Mouse (Mus musculus): ENCODE data around the gene Reep3. TPM values are rescaled to one million over a fixed set of nuclear protein-coding genes. Genes with fewer than 3 reads are reported as not detected.
"Not testable (repeated sequence)": the region's sequence is repeated elsewhere in the genome, so short reads cannot be mapped to it uniquely, and the experiment has no call there.

The Reep3 gene
- 18.1 and 18.2 TPM in 2 replicates for polyA plus RNA-seq (2015; fragmentation: Nextera tagmentation; extraction: Ambion mirVana)

DNA sequence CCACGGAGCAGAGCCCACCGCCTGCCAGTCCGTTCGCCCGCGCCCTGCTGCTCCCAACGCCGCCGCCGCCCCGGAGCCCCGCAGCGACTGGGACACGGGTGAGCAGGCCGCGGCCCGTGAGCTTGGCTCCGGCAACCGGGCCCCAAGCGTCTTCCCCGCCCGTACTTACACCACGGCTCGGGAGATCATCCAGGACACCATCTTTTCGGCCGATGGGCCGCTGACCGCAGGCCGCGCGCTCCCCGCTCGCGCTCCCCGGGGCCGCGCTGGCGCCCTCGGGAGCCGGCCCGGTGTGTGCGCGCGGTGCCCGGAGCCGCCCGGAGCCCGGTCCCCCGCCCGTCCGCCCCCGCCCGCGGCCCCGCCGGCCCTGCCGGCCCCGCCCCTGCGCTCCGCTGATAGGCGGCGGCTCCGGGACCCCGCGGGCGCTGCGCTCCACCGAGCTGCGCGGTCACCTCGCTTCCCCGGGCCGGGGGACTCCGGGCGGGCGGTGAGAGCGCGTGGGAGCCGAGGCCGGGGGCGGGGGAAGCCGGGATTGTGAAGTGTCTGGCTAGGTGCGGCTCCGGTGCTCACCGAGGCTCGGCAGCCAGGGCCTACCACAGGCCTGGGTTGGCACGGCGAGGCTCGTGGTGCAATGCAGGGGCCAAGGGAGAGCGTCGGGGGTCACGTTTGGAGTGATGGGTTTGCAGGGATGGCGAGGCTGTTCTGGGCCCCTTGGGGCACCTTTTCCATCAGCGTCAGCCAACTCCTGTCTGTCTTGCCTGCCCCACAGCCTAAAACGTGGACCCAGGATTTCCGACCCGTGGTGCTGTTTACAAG is at the start of gene Reep3:
Reep3 (minus strand) TSS at position 325 of the 816 bp plus-strand sequence.
- peak; percentile 68 for DNase-seq (ENCODE audit: low spot score)

DNA sequence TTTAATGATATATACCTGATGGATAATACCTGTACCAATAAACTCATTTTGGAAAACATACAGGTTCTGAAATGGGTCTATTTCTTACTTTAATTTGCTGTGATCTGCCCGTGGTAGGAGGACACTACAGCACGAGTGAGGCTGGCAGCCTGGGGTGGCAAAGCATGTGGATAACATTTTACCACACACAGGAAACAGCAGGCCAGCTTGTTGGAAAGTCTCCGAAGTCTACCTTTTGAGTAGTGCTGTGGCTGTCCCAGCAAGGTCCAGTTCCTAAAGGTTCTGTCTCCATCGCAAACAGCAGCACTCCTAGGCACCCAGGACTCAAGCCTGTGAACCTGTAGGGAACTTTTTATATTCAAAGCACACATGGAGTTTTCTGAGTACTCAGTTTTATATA is 48.9 kb upstream of the Reep3 start:
- DNase-seq (ENCODE audit: low spot score), result no peak

DNA sequence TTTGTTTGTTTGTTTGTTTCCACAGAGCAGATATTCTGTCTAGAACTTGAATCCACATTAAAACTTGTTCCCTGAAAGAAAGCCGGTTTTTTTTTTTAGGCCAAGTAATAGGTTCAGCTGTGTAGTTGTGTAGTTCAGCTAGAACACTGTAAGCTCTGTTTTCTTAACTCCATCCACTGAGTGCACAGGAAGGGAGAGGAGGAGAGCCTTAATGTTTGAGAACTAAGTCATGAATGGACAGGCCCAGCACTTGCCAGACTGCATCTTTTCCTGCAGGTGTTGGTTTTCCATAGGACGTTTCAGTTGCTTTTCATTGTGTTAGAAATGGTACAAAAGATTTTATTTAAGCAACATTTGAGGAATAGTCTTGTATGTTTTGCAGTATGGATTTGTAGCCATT is 47.5 kb upstream of the Reep3 start:
- DNase-seq (ENCODE audit: low spot score), result no peak

DNA sequence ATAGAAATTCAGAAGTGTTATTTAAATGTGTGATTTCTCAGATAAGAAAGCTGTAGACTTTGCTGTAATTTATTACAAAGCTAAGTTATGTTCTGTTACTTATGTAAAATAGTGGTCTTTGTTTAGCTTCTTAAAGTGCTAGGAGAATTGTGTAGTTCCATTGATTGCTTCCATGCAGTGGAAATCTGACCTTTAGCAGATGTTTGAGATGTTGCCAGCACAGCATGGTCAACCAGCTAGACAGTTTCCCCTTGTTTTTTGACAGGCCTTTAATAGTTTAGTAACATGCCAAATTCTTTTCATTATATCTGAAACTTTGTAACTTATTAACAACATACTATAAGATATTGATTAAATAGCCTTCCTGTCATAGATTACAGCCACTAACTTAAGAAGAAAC is 46.9 kb upstream of the Reep3 start:
- no peak for DNase-seq (ENCODE audit: low spot score)

DNA sequence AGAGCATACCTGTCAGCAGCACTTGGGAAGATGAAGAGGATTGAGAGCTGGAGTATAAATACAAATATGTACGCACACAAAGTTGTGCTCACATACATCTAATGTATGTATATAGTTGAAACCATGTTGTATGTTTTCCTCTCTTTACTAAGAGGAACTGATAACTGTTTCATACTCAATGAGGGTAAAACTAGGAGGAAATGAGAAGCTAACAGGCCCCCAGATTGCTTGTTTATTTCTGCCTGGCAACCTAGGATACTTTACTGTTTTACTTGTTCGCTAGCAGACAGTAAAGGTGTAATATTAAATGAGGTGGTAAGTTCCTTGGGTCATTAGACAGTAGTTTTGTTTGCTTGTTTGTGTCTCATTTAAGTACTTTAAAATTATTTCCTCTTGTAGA is 40.7 kb upstream of the Reep3 start:
- DNase-seq (ENCODE audit: low spot score), result no peak

DNA sequence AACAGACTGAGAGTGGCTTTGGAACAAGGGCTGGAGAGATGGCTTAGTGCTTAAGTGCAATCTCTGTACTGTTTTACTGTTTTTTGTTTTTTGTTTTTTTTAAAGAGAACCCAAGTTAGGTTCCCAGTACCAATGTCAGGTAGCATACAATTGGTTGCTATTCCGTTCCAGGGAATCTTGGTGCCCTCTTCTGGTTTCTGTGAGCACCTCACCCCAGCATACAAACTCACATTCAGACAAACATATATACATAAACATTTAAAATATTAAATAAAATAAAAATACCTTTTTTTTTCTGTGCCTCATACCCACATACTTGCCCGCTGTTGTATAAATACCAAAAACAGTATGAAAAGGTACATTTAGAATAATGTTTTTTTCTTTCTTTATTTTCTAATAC is 37.6 kb upstream of the Reep3 start:
- no peak for DNase-seq (ENCODE audit: low spot score)

DNA sequence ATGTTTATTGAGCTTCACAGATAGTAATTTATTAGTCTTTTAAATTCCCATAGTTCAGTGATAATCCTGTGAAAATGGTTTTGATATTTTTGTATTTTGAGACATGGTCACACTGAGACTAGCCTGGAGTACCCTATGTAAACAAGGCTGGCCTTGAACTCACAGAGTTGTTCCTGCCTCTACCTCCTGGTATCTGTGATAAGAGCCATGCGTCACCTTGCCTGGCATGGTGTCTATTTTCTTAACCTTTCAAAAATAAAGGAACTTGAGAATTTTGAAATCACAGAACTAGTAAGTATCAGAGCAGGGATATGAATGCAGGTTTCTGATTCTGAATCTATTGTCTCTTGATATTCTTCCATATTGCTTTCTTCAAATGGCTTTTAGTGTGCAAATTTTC is 35.0 kb upstream of the Reep3 start:
- DNase-seq (ENCODE audit: low spot score), result no peak

DNA sequence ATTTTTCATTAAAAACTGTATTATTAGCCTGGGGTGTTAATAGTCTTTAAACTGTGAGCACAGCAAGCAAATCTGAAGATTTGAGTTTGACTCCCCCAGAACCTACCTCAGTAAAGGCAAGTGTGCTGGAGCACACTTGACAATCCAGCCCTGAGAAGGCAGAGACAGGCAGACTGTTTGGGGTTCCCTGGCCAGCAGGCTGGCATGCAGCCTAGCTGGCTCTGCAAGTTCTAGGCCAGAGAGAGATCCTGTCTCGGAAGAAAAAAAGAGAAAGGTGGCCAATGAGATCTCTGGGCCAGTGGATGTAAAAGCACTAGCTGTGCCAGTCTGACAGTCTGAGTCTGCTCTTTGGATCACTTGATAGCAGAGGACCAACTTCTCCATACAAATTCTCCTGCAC is 32.8 kb upstream of the Reep3 start:
- no peak for DNase-seq (ENCODE audit: low spot score)

GRCm38 (mm10) chr10:67126859-67127758 is 30.4 kb upstream of the Reep3 start:
- peak; percentile 32 for DNase-seq (ENCODE audit: low spot score)

- peak; percentile 18 for DNase-seq (ENCODE audit: low spot score)
These were observed 29.5 kb upstream of the Reep3 start for GRCm38 (mm10) chr10:67126061-67126858.

DNA sequence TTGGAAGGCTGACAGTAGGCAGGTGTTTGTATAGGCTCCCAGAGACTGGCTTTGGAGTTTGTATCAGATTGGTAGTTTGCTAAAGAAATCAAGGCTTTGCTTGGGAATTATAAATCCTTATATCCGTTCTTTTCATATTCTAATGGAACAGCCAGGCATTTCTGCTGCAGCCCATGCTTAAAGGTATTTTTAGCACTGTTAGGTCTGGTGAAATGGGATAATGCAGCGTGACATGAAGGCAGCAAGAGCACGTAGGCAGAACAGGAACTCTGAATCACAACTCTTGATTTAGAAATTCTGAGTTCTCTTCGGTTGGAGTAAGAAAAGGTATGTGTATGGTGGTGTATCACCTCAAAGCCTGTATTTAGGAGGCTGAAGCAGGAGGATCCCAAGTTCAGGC is 27.4 kb upstream of the Reep3 start:
- no peak for DNase-seq (ENCODE audit: low spot score)

DNA sequence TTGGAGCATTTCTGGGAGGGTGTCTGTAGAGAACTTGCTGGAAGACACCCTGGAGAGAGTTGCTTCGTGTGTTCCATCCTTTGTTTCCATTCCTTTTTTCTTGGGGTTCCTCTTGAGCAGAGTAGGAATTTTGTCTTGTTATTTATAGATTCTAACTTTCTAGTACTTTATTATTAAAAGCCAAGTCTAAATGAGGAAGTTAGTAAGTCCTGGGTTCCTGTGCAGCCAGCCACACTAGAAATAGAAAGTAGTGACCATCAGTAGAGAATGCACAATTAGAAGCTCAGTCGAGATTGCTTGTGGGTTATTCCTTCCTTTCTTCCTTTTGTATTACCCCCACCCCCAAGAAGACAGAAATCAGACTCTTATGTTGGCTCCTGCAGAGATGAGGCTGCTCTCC is 27.0 kb upstream of the Reep3 start:
- DNase-seq (ENCODE audit: low spot score), result no peak

GRCm38 (mm10) chr10:67120640-67121039 is 23.9 kb upstream of the Reep3 start:
- no peak for DNase-seq (ENCODE audit: low spot score)

GRCm38 (mm10) chr10:67120180-67120579 is 23.4 kb upstream of the Reep3 start:
- no peak for DNase-seq (ENCODE audit: low spot score)

DNA sequence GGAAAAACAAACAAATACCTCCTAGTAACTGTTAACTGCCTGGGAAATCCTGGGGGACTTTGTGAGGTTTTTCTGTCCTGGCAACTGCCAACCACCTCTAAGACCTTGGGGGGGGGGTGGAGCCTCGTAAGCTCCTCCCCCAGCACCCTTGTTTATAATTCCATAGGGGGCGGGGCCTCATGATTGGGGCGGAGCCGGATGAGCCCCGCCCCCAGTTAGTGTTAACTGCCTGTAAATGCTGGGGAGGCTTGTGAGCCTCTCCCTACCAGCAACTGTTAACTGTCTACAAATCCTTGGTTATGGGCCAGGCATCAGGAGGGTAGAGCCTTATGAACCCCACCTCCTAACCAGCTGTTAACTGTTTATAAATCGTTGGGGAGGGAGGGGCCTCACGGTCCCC is 22.5 kb upstream of the Reep3 start:
- no peak for DNase-seq (ENCODE audit: low spot score)

DNA sequence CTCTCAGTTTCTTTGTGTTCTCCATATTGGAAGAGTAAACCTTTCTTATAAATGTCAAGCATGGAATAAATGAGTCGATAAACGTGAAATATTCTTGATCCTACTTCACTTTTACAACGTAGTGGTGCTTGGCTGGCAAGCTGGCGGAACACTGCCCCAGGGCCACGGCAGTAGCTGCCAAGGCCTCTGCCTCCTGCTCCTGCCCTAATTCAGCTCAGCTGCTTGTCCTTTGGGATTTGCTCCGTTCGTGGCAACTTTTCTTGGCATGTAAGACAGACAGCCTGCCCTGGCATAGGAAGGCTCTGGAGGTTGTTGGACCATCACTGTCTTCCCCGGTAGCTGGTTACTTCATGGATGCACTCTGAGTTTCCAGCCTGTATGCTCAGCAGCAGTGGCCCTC is 19.5 kb upstream of the Reep3 start:
- no peak for DNase-seq (ENCODE audit: low spot score)

DNA sequence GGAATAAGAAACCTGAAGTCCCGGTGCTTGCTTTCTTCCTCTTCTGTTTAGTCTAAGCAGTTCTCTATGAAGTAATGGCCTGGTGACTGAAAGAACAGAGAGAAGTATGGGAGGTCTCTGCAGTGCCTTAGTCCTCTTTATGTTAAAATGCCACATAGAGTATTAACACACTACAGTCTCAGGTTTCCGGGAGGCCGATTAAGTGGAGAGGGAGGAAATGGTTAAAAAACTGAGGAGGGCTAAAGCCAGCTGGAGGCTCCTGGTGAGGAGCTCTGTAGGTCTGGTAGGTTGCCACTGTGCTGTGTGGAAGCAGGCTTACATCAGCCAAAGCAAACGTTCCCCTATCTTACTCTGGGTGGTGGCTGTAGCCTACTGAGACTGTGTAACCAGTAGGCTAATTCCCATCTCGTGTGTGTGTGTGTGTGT is 18.9 kb upstream of the Reep3 start:
- no peak for DNase-seq (ENCODE audit: low spot score)

GRCm38 (mm10) chr10:67115115-67115514 is 18.4 kb upstream of the Reep3 start:
- no peak for DNase-seq (ENCODE audit: low spot score)

- no peak for DNase-seq (ENCODE audit: low spot score)
These were observed 17.1 kb upstream of the Reep3 start for GRCm38 (mm10) chr10:67113833-67114232.

DNA sequence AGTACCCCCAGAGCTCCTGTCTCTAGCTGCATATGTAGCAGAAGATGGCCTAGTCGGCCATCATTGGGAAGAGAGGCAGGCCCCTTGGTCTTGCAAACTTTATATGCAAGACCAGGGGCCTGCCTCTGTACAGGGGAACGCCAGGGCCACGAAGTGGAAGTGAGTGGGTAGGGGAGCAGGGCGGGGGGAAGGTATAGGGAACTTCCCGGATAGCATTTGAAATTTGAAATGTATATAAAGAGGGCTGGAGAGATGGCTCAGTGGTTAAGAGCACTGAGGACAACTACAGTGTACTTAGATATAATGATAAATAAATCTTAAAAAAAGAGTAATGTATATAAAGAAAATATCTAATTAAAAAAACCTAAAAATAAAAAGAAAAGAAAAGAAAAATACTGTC is 16.2 kb upstream of the Reep3 start:
- not testable (repeated sequence) for DNase-seq (ENCODE audit: low spot score)

DNA sequence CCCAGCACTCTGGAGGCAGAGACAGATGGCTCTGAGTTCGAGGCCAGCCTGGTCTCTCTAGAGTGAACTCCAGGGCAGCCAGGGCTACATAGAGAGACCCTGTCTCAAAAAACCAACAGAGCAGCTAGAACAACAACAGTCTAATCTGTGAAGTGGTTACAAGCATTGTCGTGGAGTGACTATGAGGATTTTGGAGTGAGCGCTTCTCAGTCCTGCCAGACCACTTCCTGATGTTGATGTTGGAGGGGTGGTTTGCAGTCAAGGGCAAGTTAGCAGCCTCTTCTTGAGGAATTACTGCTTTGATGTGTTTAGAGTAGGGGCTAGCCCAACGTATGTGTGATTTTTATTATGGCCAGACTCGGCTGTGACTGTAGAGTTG is 15.0 kb upstream of the Reep3 start:
- no peak for DNase-seq (ENCODE audit: low spot score)
